Mouse (Mus musculus) erythroblast, adult 5-6 weeks (primary cell): Measurements from ENCODE around the gene Rad52. TPM values are rescaled to one million over a fixed set of nuclear protein-coding genes. Genes with fewer than 3 reads are reported as not detected.

Experiments used
- total RNA-seq, 2 experiments: library from RNA; stranded (forward) in 1 of 2; stranded (reverse) in 1 of 2; fragments of 150-400 nt in 1 of 2; fragments of 200-764, 138-1000 nt in 1 of 2; gene quantifications; 2 replicates each; pipeline versions ENCODE4 v1.2.3 to v1.2.4; 2015 to 2017; ENCODE audit warnings: low replicate concordance in 2 of 2

The Rad52 gene
- total RNA-seq, 2 experiments from 2014 or later, result 9.6 to 14.1 TPM

Other genes with a start within 250 kb of the Rad52 start
- gene Erc1, start 54.5 kb upstream of the Rad52 start, total RNA-seq (2015; ENCODE audit: low replicate concordance), result 2.5 and 3.3 TPM in 2 replicates
- 10.0 and 17.1 TPM in 2 replicates for gene Erc1, start 54.5 kb upstream of the Rad52 start, total RNA-seq (2017; ENCODE audit: low replicate concordance)
- 1,533 and 1,561 TPM in 2 replicates for gene Wnk1, start 136.0 kb downstream of the Rad52 start, total RNA-seq (2015; ENCODE audit: low replicate concordance)
- 1,721 and 1,769 TPM in 2 replicates for gene Wnk1, start 136.0 kb downstream of the Rad52 start, total RNA-seq (2017; ENCODE audit: low replicate concordance)
- 6.7 and 8.1 TPM in 2 replicates for gene Ninj2, start 190.7 kb downstream of the Rad52 start, total RNA-seq (2015; ENCODE audit: low replicate concordance)
- gene Ninj2, start 190.7 kb downstream of the Rad52 start, total RNA-seq (2017; ENCODE audit: low replicate concordance), result not detected in 2 replicates